Mouse (Mus musculus): ENCODE results near the gene Drc1. TPM values are rescaled to one million over a fixed set of nuclear protein-coding genes. Genes with fewer than 3 reads are reported as not detected.

Gene Drc1
- total and polyA plus RNA-seq, 2 experiments, result 0.23 to 0.74 TPM

DNA sequence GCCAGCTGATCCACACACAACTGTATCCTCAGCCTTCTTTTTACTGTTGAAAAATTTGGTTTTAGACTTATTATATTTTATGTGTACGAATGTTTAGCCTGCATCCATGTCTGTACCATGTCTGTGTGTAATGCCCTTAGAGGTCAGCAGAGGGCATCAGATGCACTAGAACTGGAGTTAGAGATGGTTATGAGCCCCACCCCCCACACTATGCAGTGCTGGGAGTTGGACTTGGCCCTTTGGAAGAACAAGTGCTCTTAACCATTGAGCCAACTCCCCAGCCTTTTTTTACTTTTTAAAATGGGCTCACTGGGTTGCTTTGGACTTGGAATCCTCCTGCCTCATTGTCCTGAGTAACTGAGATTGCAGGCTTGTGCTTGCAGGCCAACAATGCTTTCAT lies 33.5 kb upstream of the Drc1 start:
- peaks cover 17% of the 10 kb centered on the region; the same call in 1 of the 2 replicates for H3K79me2 ChIP-seq (ENCODE audit: control insufficient read depth, insufficient read depth, low read length)
- peak; percentile 94 for DNase-seq (ENCODE audit: extremely low read depth, low read depth, low spot score)
- H3K27ac ChIP-seq (replicated peaks; ENCODE audit: insufficient read depth, low read depth, low read length), result no peak overlapping the region
- no peaks in the 10 kb centered on the region for H3K27me3 ChIP-seq (ENCODE audit: control insufficient read depth, insufficient read depth, low read length)
- H3K4me3 ChIP-seq (ENCODE audit: insufficient read depth, low read depth, low read length), result no peak overlapping the region
- TF ChIP-seq CTCF (IDR thresholded peaks at IDR 0.05; ENCODE audit: low read depth, low read length) (0 out of 2 replicates have a peak, but pooled peaks have one; percentile 41), POLR2A (IDR thresholded peaks at IDR 0.05; ENCODE audit: extremely low read depth, insufficient read depth, low read length) (no peak)
- no peak overlapping the region for H3K9ac ChIP-seq (ENCODE audit: low read depth, low read length)
- peaks cover 7% of the 10 kb centered on the region for H3K36me3 ChIP-seq (ENCODE audit: control insufficient read depth, insufficient read depth, low read length)
- whole genome bisulfite sequencing, result 91% methylated on average over 1 of the region's 1 CpGs
- H3K4me1 ChIP-seq (ENCODE audit: control insufficient read depth, insufficient read depth, low read length), result peaks cover 7% of the 10 kb centered on the region

DNA sequence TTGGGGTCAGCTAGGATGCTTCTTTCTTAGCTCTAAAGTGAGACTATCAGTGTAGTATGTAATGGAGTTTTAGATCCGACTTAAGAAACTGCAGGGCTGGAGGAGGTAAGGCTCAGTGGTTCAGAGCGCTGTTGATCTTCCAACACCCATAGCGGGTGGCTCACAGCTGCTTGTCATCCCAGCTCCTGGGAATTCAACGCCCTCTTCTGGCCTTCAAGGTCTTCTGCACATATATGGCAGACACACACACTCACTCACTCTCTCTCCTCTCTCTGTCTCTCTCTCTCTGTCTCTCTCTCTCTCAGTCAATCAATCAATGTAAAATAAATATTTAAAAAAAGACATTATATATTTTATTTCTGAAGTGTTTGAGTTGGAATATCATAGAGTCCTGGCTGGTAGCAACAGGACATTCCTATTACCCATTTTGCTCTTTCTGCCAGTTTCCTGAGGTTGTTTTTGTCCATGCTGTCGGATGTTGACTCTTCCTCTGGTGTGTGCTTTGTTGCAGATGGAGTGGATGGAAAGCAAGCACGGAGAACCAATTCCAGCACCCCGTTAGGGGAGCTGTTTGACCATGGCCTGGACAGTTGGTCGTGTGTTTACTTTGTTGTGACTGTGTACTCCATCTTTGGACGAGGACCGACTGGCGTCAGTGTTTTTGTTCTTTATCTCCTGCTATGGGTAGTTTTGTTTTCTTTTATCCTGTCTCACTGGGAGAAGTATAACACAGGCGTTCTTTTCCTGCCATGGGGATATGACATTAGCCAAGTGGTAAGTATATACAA lies 25.4 kb upstream of the Drc1 start:
- Histone ChIP-seq H3K79me2 (ENCODE audit: control insufficient read depth, insufficient read depth, low read length) (no peaks in the 10 kb centered on the region), H3K4me1 (ENCODE audit: control insufficient read depth, insufficient read depth, low read length) (no peaks in the 10 kb centered on the region), H3K27ac (replicated peaks; ENCODE audit: insufficient read depth, low read depth, low read length) (no peak overlapping the region), H3K9ac (ENCODE audit: low read depth, low read length) (no peak overlapping the region), H3K36me3 (ENCODE audit: control insufficient read depth, insufficient read depth, low read length) (peaks cover 32% of the 10 kb centered on the region), H3K4me3 (ENCODE audit: insufficient read depth, low read depth, low read length) (no peak overlapping the region), H3K27me3 (ENCODE audit: control insufficient read depth, insufficient read depth, low read length) (no peaks in the 10 kb centered on the region)
- peak; percentile 40 for DNase-seq (ENCODE audit: extremely low read depth, low read depth, low spot score)
- no peak for TF ChIP-seq POLR2A (IDR thresholded peaks at IDR 0.05; ENCODE audit: extremely low read depth, insufficient read depth, low read length)
- TF ChIP-seq CTCF (IDR thresholded peaks at IDR 0.05; ENCODE audit: low read depth, low read length), result peak; percentile 40
- 43% methylated on average over 12 of the region's 12 CpGs for WGBS

DNA sequence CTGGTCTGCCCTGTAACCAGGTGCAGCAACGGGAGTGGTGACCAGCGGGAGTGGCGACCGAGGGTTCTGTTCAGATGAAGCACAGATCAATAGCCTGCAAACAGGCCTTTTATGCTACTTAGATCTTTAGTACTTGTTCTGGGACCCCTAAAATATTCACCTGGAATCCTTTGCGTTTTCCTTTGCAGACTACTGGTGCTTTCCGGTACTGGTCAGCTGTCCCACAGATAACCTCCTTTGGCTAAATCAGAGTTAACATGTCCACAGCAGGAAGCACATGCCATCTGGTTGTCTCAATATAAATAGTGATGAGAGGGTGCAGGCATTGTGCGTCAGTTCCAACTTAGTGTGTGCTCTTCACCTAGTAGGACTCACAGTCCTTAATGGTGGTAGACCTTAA lies 22.4 kb upstream of the Drc1 start:
- Histone ChIP-seq H3K4me3 (ENCODE audit: insufficient read depth, low read depth, low read length) (no peak overlapping the region), H3K36me3 (ENCODE audit: control insufficient read depth, insufficient read depth, low read length) (peaks cover 35% of the 10 kb centered on the region), H3K27ac (replicated peaks; ENCODE audit: insufficient read depth, low read depth, low read length) (no peak overlapping the region), H3K79me2 (ENCODE audit: control insufficient read depth, insufficient read depth, low read length) (no peaks in the 10 kb centered on the region), H3K4me1 (ENCODE audit: control insufficient read depth, insufficient read depth, low read length) (no peaks in the 10 kb centered on the region), H3K27me3 (ENCODE audit: control insufficient read depth, insufficient read depth, low read length) (no peaks in the 10 kb centered on the region), H3K9ac (ENCODE audit: low read depth, low read length) (no peak overlapping the region)
- no peak for DNase-seq (ENCODE audit: extremely low read depth, low read depth, low spot score)
- TF ChIP-seq POLR2A (IDR thresholded peaks at IDR 0.05; ENCODE audit: extremely low read depth, insufficient read depth, low read length) (no peak), CTCF (IDR thresholded peaks at IDR 0.05; ENCODE audit: low read depth, low read length) (no peak)
- 79% methylated on average over 7 of the region's 7 CpGs for WGBS

DNA sequence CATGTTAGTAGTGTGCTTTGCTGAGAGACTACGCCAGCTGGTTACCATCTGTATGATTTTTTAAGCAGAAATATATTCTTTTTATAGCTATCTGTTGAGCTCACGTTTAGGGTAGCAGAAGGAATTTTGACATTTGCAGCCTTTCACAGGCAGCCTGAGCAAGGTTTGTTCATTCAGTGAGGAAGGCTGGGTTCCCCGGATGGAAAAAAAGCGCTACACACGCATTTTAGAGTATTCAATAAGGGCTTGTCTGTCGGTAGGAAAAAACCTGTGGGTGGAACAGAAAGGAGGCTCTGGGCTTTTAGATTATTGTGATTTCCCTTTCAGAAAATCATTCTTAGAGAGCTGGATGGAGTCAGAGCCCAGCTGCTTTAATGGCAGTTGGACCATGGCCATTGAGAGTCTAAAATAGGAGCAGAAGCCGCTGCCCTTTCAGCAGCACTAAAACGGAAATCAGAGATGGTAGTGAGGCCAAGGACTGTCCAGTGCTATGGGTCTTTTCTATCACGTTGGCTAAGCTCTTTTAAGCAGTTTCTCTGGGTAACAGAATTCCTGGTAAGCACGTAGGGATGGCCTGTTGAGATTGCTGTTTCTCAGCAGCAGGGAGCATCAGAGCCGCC lies 10.5 kb upstream of the Drc1 start:
- H3K9ac ChIP-seq (ENCODE audit: low read depth, low read length), result no peak overlapping the region
- peaks cover 27% of the 10 kb centered on the region for H3K36me3 ChIP-seq (ENCODE audit: control insufficient read depth, insufficient read depth, low read length)
- H3K27ac ChIP-seq (replicated peaks; ENCODE audit: insufficient read depth, low read depth, low read length), result no peak overlapping the region
- no peaks in the 10 kb centered on the region for H3K4me1 ChIP-seq (ENCODE audit: control insufficient read depth, insufficient read depth, low read length)
- H3K4me3 ChIP-seq (ENCODE audit: insufficient read depth, low read depth, low read length), result no peak overlapping the region
- DNase-seq (ENCODE audit: extremely low read depth, low read depth, low spot score), result no peak
- H3K79me2 ChIP-seq (ENCODE audit: control insufficient read depth, insufficient read depth, low read length), result no peaks in the 10 kb centered on the region
- WGBS, result 83% methylated on average over 11 of the region's 11 CpGs
- TF ChIP-seq CTCF (IDR thresholded peaks at IDR 0.05; ENCODE audit: low read depth, low read length) (no peak), POLR2A (IDR thresholded peaks at IDR 0.05; ENCODE audit: extremely low read depth, insufficient read depth, low read length) (no peak)
- H3K27me3 ChIP-seq (ENCODE audit: control insufficient read depth, insufficient read depth, low read length), result no peaks in the 10 kb centered on the region

DNA sequence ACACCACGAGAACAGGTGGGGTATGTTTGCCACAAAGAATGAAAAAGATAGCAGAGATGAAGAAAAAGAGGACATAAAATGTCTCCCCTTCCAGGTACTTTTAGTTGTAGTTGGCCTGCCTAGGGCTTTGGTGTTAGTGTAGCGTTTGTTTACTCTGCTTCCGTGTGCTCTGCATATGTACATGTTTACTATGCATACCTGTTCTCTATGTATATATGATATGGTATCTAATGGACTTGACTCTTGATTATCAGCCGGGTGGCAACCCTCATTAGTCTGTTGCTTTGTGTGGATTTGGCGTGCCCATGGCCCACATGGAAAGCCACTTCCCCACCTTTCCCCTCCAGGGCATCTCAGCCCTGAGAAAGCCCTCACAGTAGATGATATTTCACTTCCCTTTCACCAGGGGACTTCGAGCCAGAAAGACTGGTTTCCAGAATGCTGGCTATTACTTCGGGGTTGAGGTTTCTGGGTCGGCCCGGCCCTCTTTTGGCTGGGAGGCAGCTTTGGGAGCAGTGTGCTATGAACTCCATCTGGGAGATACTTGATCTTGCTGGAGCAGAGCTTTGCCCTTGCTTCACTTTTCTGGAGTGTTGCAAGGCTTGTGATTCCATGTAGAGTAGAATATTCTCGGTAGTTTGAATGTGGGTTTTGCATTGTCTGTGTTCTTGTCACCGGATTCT lies 9.4 kb upstream of the Drc1 start:
- no peaks in the 10 kb centered on the region for H3K4me1 ChIP-seq (ENCODE audit: control insufficient read depth, insufficient read depth, low read length)
- no peak overlapping the region for H3K9ac ChIP-seq (ENCODE audit: low read depth, low read length)
- no peak overlapping the region for H3K4me3 ChIP-seq (ENCODE audit: insufficient read depth, low read depth, low read length)
- H3K79me2 ChIP-seq (ENCODE audit: control insufficient read depth, insufficient read depth, low read length), result no peaks in the 10 kb centered on the region
- H3K27ac ChIP-seq (replicated peaks; ENCODE audit: insufficient read depth, low read depth, low read length), result no peak overlapping the region
- H3K27me3 ChIP-seq (ENCODE audit: control insufficient read depth, insufficient read depth, low read length), result no peaks in the 10 kb centered on the region
- 59% methylated on average over 11 of the region's 11 CpGs for WGBS
- DNase-seq (ENCODE audit: extremely low read depth, low read depth, low spot score), result peak; percentile 37
- H3K36me3 ChIP-seq (ENCODE audit: control insufficient read depth, insufficient read depth, low read length), result peaks cover 21% of the 10 kb centered on the region
- TF ChIP-seq POLR2A (IDR thresholded peaks at IDR 0.05; ENCODE audit: extremely low read depth, insufficient read depth, low read length) (no peak), CTCF (IDR thresholded peaks at IDR 0.05; ENCODE audit: low read depth, low read length) (no peak)

Data from liver, adult 2 months (tissue).